Mouse (Mus musculus): ENCODE measurements around the gene Col4a3bp. TPM values are rescaled to one million over a fixed set of nuclear protein-coding genes. Genes with fewer than 3 reads are reported as not detected.
A peak's percentile ranks its signal among the peaks of the same experiment; 100 is the strongest.

The Col4a3bp gene
- total and polyA plus RNA-seq, 2 experiments: 8.1 to 29.9 TPM

GRCm38 (mm10) chr13:96530064-96530463 is 12.4 kb upstream of the Col4a3bp start:
- H3K4me1 ChIP-seq (ENCODE audit: control insufficient read depth, insufficient read depth, low read length): peaks cover 4% of the 10 kb centered on the region; the same call in 1 of the 2 replicates
- no peaks in the 10 kb centered on the region for H3K27me3 ChIP-seq (ENCODE audit: control insufficient read depth, insufficient read depth, low read length)
- no peak for TF ChIP-seq CTCF (IDR thresholded peaks at IDR 0.05; ENCODE audit: low read depth, low read length)
- TF ChIP-seq POLR2A (IDR thresholded peaks at IDR 0.05; ENCODE audit: extremely low read depth, insufficient read depth, low read length): no peak
- H3K27ac ChIP-seq (replicated peaks; ENCODE audit: insufficient read depth, low read depth, low read length): no peak overlapping the region
- WGBS: 96% methylated on average over 9 of the region's 9 CpGs
- peaks cover 11% of the 10 kb centered on the region; the same call in 1 of the 2 replicates for H3K79me2 ChIP-seq (ENCODE audit: control insufficient read depth, insufficient read depth, low read length)
- no peak overlapping the region for H3K4me3 ChIP-seq (ENCODE audit: insufficient read depth, low read depth, low read length)
- H3K36me3 ChIP-seq (ENCODE audit: control insufficient read depth, insufficient read depth, low read length): no peaks in the 10 kb centered on the region
- no peak overlapping the region for H3K9ac ChIP-seq (ENCODE audit: low read depth, low read length)
- no peak for DNase-seq (ENCODE audit: extremely low read depth, low read depth, low spot score)

GRCm38 (mm10) chr13:96532176-96532575 is 10.2 kb upstream of the Col4a3bp start:
- DNase-seq (ENCODE audit: extremely low read depth, low read depth, low spot score): peak; percentile 39
- no peaks in the 10 kb centered on the region for H3K36me3 ChIP-seq (ENCODE audit: control insufficient read depth, insufficient read depth, low read length)
- TF ChIP-seq CTCF (IDR thresholded peaks at IDR 0.05; ENCODE audit: low read depth, low read length): no peak
- no peak for TF ChIP-seq POLR2A (IDR thresholded peaks at IDR 0.05; ENCODE audit: extremely low read depth, insufficient read depth, low read length)
- H3K9ac ChIP-seq (ENCODE audit: low read depth, low read length): no peak overlapping the region
- no peak overlapping the region for H3K4me3 ChIP-seq (ENCODE audit: insufficient read depth, low read depth, low read length)
- no peak overlapping the region for H3K27ac ChIP-seq (replicated peaks; ENCODE audit: insufficient read depth, low read depth, low read length)
- 73% methylated on average over 6 of the region's 6 CpGs for WGBS
- H3K79me2 ChIP-seq (ENCODE audit: control insufficient read depth, insufficient read depth, low read length): peaks cover 11% of the 10 kb centered on the region; the same call in 1 of the 2 replicates
- H3K4me1 ChIP-seq (ENCODE audit: control insufficient read depth, insufficient read depth, low read length): peaks cover 4% of the 10 kb centered on the region; the same call in 1 of the 2 replicates
- H3K27me3 ChIP-seq (ENCODE audit: control insufficient read depth, insufficient read depth, low read length): no peaks in the 10 kb centered on the region

GRCm38 (mm10) chr13:96533742-96534141 is 8.7 kb upstream of the Col4a3bp start:
- Histone ChIP-seq H3K27me3 (ENCODE audit: control insufficient read depth, insufficient read depth, low read length) (no peaks in the 10 kb centered on the region), H3K27ac (replicated peaks; ENCODE audit: insufficient read depth, low read depth, low read length) (no peak overlapping the region), H3K36me3 (ENCODE audit: control insufficient read depth, insufficient read depth, low read length) (no peaks in the 10 kb centered on the region), H3K9ac (ENCODE audit: low read depth, low read length) (no peak overlapping the region), H3K4me1 (ENCODE audit: control insufficient read depth, insufficient read depth, low read length) (peaks cover 4% of the 10 kb centered on the region; the same call in 1 of the 2 replicates), H3K79me2 (ENCODE audit: control insufficient read depth, insufficient read depth, low read length) (peaks cover 8% of the 10 kb centered on the region; the same call in 1 of the 2 replicates), H3K4me3 (ENCODE audit: insufficient read depth, low read depth, low read length) (no peak overlapping the region)
- WGBS: 84% methylated on average over 2 of the region's 2 CpGs
- DNase-seq (ENCODE audit: extremely low read depth, low read depth, low spot score): no peak
- TF ChIP-seq CTCF (IDR thresholded peaks at IDR 0.05; ENCODE audit: low read depth, low read length) (no peak), POLR2A (IDR thresholded peaks at IDR 0.05; ENCODE audit: extremely low read depth, insufficient read depth, low read length) (no peak)

- WGBS: 79% methylated on average over 5 of the region's 5 CpGs
- no peak for DNase-seq (ENCODE audit: extremely low read depth, low read depth, low spot score)
- Histone ChIP-seq H3K27me3 (ENCODE audit: control insufficient read depth, insufficient read depth, low read length) (no peaks in the 10 kb centered on the region), H3K4me1 (ENCODE audit: control insufficient read depth, insufficient read depth, low read length) (peaks cover 2% of the 10 kb centered on the region; the same call in 1 of the 2 replicates), H3K9ac (ENCODE audit: low read depth, low read length) (no peak overlapping the region), H3K4me3 (ENCODE audit: insufficient read depth, low read depth, low read length) (no peak overlapping the region), H3K79me2 (ENCODE audit: control insufficient read depth, insufficient read depth, low read length) (peaks cover 8% of the 10 kb centered on the region; the same call in 1 of the 2 replicates), H3K27ac (replicated peaks; ENCODE audit: insufficient read depth, low read depth, low read length) (no peak overlapping the region), H3K36me3 (ENCODE audit: control insufficient read depth, insufficient read depth, low read length) (no peaks in the 10 kb centered on the region)
- TF ChIP-seq POLR2A (IDR thresholded peaks at IDR 0.05; ENCODE audit: extremely low read depth, insufficient read depth, low read length): no peak
- TF ChIP-seq CTCF (IDR thresholded peaks at IDR 0.05; ENCODE audit: low read depth, low read length): no peak
These were observed 5.4 kb upstream of the Col4a3bp start for GRCm38 (mm10) chr13:96536821-96537572.

GRCm38 (mm10) chr13:96538103-96538502 is 4.3 kb upstream of the Col4a3bp start:
- DNase-seq (ENCODE audit: extremely low read depth, low read depth, low spot score): no peak
- TF ChIP-seq POLR2A (IDR thresholded peaks at IDR 0.05; ENCODE audit: extremely low read depth, insufficient read depth, low read length) (no peak), CTCF (IDR thresholded peaks at IDR 0.05; ENCODE audit: low read depth, low read length) (no peak)
- no peaks in the 10 kb centered on the region for H3K4me1 ChIP-seq (ENCODE audit: control insufficient read depth, insufficient read depth, low read length)
- H3K4me3 ChIP-seq (ENCODE audit: insufficient read depth, low read depth, low read length): no peak overlapping the region
- no peak overlapping the region for H3K9ac ChIP-seq (ENCODE audit: low read depth, low read length)
- no peak overlapping the region for H3K27ac ChIP-seq (replicated peaks; ENCODE audit: insufficient read depth, low read depth, low read length)
- H3K27me3 ChIP-seq (ENCODE audit: control insufficient read depth, insufficient read depth, low read length): no peaks in the 10 kb centered on the region
- no peaks in the 10 kb centered on the region for H3K36me3 ChIP-seq (ENCODE audit: control insufficient read depth, insufficient read depth, low read length)
- 87% methylated on average over 3 of the region's 3 CpGs for WGBS
- H3K79me2 ChIP-seq (ENCODE audit: control insufficient read depth, insufficient read depth, low read length): peaks cover 11% of the 10 kb centered on the region; the same call in 1 of the 2 replicates

- H3K4me3 ChIP-seq (ENCODE audit: insufficient read depth, low read depth, low read length): no peak overlapping the region; the same call in 1 of the 2 replicates
These were observed 1.0 kb upstream of the Col4a3bp start for GRCm38 (mm10) chr13:96541381-96541780.

More at GRCm38 (mm10) chr13:96541381-96541780, 1.0 kb upstream of the Col4a3bp start:
- Histone ChIP-seq H3K79me2 (ENCODE audit: control insufficient read depth, insufficient read depth, low read length) (peaks cover 21% of the 10 kb centered on the region; the same call in 1 of the 2 replicates), H3K27ac (replicated peaks; ENCODE audit: insufficient read depth, low read depth, low read length) (no peak overlapping the region), H3K27me3 (ENCODE audit: control insufficient read depth, insufficient read depth, low read length) (no peaks in the 10 kb centered on the region), H3K9ac (ENCODE audit: low read depth, low read length) (no peak overlapping the region), H3K36me3 (ENCODE audit: control insufficient read depth, insufficient read depth, low read length) (no peaks in the 10 kb centered on the region), H3K4me1 (ENCODE audit: control insufficient read depth, insufficient read depth, low read length) (peaks cover 6% of the 10 kb centered on the region; the same call in 1 of the 2 replicates)
- 20% methylated on average over 2 of the region's 2 CpGs for WGBS
- no peak for TF ChIP-seq POLR2A (IDR thresholded peaks at IDR 0.05; ENCODE audit: extremely low read depth, insufficient read depth, low read length)
- TF ChIP-seq CTCF (IDR thresholded peaks at IDR 0.05; ENCODE audit: low read depth, low read length): no peak
- peak; percentile 37 for DNase-seq (ENCODE audit: extremely low read depth, low read depth, low spot score)
